Mouse (Mus musculus) thymus, adult 2 months (tissue): Measurements from ENCODE around the gene Bsg.

Source experiments
- CTCF ChIP-seq: fragments of 200-500 bp; IDR thresholded peaks from 2 replicates; pipeline ENCODE4 v1.5.1; 2012; ENCODE audit warnings: mild to moderate bottlenecking, control low read depth, low read length, moderate library complexity, borderline replicate concordance; ENCODE audit not compliant: control insufficient read depth, poor library complexity, insufficient read depth; ENCODE audit errors: extremely low read depth
- POLR2A ChIP-seq: fragments of 200-500 bp; IDR thresholded peaks from 2 replicates; pipeline ENCODE4 v1.6.1; 2012; ENCODE audit warnings: mild to moderate bottlenecking, low read length, control low read depth, moderate library complexity; ENCODE audit not compliant: control insufficient read depth, poor library complexity, insufficient read depth; ENCODE audit errors: extremely low read depth

DNA sequence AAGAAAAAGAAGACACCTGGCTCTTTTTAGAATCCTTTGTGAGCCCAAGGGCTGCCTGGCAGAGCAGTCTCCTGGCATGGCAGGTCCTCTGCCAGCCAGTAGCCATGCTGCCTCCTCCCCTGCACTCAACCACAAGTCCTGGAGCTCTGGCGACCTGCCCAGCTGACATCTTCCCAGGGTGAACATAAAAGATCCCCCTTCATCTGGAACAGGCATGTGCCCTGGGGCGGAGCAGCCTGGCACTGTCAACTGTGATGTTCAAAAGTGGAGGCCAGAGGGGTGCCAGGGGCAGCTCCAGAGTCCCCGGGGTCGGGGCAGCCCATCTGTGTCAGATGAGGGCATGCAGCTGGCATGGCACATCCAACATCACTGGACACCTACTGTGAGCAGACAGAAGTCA, 10.7 kb downstream of the Bsg start:
- TF ChIP-seq CTCF = no peak
- TF ChIP-seq POLR2A = no peak
